Mouse (Mus musculus): Measurements from ENCODE around the gene Chka. TPM values are rescaled to one million over a fixed set of nuclear protein-coding genes. Genes with fewer than 3 reads are reported as not detected.

Chka gene
- polyA plus RNA-seq, 1 experiment from 2014 or later = 66.6 TPM

DNA sequence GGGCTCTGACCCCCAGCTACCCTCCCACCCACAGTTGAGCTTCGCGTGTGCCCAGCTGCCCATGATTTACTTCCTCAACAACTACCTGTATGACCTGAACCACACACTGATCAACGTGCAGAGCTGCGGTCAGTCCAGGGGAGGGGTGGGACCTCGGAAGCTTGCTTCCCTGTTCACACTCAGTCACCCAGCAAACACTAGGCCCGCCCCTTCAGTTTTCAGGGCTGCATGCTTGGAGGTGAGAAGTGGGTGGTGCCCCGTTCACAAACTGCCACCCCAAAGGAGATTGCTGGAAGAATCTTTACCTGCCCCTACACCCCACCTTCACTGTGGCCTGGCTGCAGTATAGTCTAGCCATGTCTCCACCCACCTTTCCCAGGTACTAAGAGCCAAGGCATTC lies 90.7 kb downstream of the Chka start:
- Histone ChIP-seq H3K27me3 (no peaks in the 10 kb centered on the region), H3K27ac (replicated peaks) (no peak overlapping the region), H3K9me3 (no peaks in the 10 kb centered on the region), H3K4me2 (no peak overlapping the region), H3K4me3 (no peak overlapping the region), H3K36me3 (no peaks in the 10 kb centered on the region), H3K9ac (no peak overlapping the region), H3K4me1 (replicated peaks) (no peaks in the 10 kb centered on the region)
- 85% methylated on average over 7 of the region's 7 CpGs for WGBS
- no peak for ATAC-seq (ENCODE audit: low FRiP score, low read depth)

DNA sequence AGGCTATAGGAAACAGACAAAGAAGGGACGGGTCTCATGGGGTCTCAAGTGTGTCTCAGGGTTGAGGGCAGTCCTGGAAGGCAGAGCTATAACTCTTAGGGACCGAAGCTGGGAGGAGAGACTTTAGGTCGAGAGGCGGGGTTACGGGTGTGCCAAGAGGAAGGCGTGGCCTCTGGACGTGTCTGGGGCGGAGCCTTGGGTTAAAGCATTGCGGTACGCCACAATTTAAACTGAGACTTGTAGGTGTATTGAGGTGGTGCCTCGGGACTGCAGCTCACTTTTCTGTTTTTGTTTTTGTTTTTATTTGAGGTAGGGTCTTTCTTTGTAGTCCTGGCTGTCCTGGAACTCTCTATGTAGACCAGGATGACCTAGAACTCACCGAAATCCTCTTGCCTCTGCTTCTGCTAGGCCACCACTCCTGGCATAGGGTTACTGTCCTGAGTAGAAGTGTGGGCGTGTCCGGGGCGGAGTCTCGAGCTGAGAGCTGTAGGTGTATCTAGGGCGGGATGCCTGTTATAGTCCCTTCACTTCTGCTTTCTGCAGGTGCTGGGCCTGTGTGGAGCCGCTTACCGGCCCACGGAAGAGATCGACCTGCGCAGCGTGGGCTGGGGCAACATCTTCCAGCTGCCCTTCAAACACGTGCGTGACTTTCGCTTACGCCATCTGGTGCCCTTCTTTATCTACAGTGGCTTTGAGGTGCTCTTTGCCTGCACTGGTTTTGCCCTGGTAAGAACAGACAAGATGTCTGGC lies 91.6 kb downstream of the Chka start:
- H3K9ac ChIP-seq = no peak overlapping the region
- 23% methylated on average over 27 of the region's 27 CpGs for WGBS
- no peak overlapping the region for H3K27ac ChIP-seq (replicated peaks)
- no peak for ATAC-seq (ENCODE audit: low FRiP score, low read depth)
- H3K4me1 ChIP-seq (replicated peaks) = no peaks in the 10 kb centered on the region
- no peak overlapping the region for H3K4me3 ChIP-seq
- H3K4me2 ChIP-seq = peak overlapping the region; percentile 14; the same call in 1 of the 2 replicates
- H3K9me3 ChIP-seq = no peaks in the 10 kb centered on the region
- no peaks in the 10 kb centered on the region for H3K36me3 ChIP-seq
- H3K27me3 ChIP-seq = no peaks in the 10 kb centered on the region

Other genes with a start within 250 kb of the Chka start
- gene Lrp5, start 165.2 kb upstream of the Chka start, polyA plus RNA-seq (2015; fragmentation: Nextera tagmentation; extraction: Ambion mirVana) = 1.4 TPM in 2 replicates
- gene 1810055G02Rik, start 143.5 kb upstream of the Chka start, polyA plus RNA-seq (2015; fragmentation: Nextera tagmentation; extraction: Ambion mirVana) = 39.3 and 41.4 TPM in 2 replicates
- 44.9 and 49.3 TPM in 2 replicates for gene Kmt5b, start 84.4 kb upstream of the Chka start, polyA plus RNA-seq (2015; fragmentation: Nextera tagmentation; extraction: Ambion mirVana)
- 16.4 and 16.8 TPM in 2 replicates for gene Tcirg1, start 55.4 kb downstream of the Chka start, polyA plus RNA-seq (2015; fragmentation: Nextera tagmentation; extraction: Ambion mirVana)
- 280 and 290 TPM in 2 replicates for gene Ndufs8, start 61.0 kb downstream of the Chka start, polyA plus RNA-seq (2015; fragmentation: Nextera tagmentation; extraction: Ambion mirVana)
- 2.7 and 3.0 TPM in 2 replicates for gene Aldh3b1, start 78.0 kb downstream of the Chka start, polyA plus RNA-seq (2015; fragmentation: Nextera tagmentation; extraction: Ambion mirVana)
- 11.9 and 14.0 TPM in 2 replicates for gene Unc93b1, start 83.4 kb downstream of the Chka start, polyA plus RNA-seq (2015; fragmentation: Nextera tagmentation; extraction: Ambion mirVana)
- gene Aldh3b3, start 106.9 kb downstream of the Chka start, polyA plus RNA-seq (2015; fragmentation: Nextera tagmentation; extraction: Ambion mirVana) = not detected in 2 replicates
- 0.18 and 0.27 TPM in 2 replicates for gene Aldh3b2, start 120.6 kb downstream of the Chka start, polyA plus RNA-seq (2015; fragmentation: Nextera tagmentation; extraction: Ambion mirVana)
- gene Acy3, start 134.8 kb downstream of the Chka start, polyA plus RNA-seq (2015; fragmentation: Nextera tagmentation; extraction: Ambion mirVana) = 2.5 and 3.0 TPM in 2 replicates
- 0.31 and 0.40 TPM in 2 replicates for gene Tbx10, start 141.0 kb downstream of the Chka start, polyA plus RNA-seq (2015; fragmentation: Nextera tagmentation; extraction: Ambion mirVana)
- 25.8 and 26.5 TPM in 2 replicates for gene Nudt8, start 148.8 kb downstream of the Chka start, polyA plus RNA-seq (2015; fragmentation: Nextera tagmentation; extraction: Ambion mirVana)
- gene Gm49405, start 148.9 kb downstream of the Chka start, polyA plus RNA-seq (2015; fragmentation: Nextera tagmentation; extraction: Ambion mirVana) = 5.1 and 5.5 TPM in 2 replicates
- 5.9 and 6.4 TPM in 2 replicates for gene Doc2g, start 151.5 kb downstream of the Chka start, polyA plus RNA-seq (2015; fragmentation: Nextera tagmentation; extraction: Ambion mirVana)
- gene Ndufv1, start 161.0 kb downstream of the Chka start, polyA plus RNA-seq (2015; fragmentation: Nextera tagmentation; extraction: Ambion mirVana) = 244 and 247 TPM in 2 replicates
- 534 and 573 TPM in 2 replicates for gene Gstp1, start 186.2 kb downstream of the Chka start, polyA plus RNA-seq (2015; fragmentation: Nextera tagmentation; extraction: Ambion mirVana)
- gene Gstp2, start 194.2 kb downstream of the Chka start, polyA plus RNA-seq (2015; fragmentation: Nextera tagmentation; extraction: Ambion mirVana) = 0.60 and 2.2 TPM in 2 replicates
- not detected in 2 replicates for gene Gstp3, start 207.8 kb downstream of the Chka start, polyA plus RNA-seq (2015; fragmentation: Nextera tagmentation; extraction: Ambion mirVana)
- not detected in 2 replicates for gene Cabp2, start 229.8 kb downstream of the Chka start, polyA plus RNA-seq (2015; fragmentation: Nextera tagmentation; extraction: Ambion mirVana)
- 82.5 and 92.5 TPM in 2 replicates for gene Cdk2ap2, start 245.4 kb downstream of the Chka start, polyA plus RNA-seq (2015; fragmentation: Nextera tagmentation; extraction: Ambion mirVana)
- gene Pitpnm1, start 248.2 kb downstream of the Chka start, polyA plus RNA-seq (2015; fragmentation: Nextera tagmentation; extraction: Ambion mirVana) = 74.3 and 81.1 TPM in 2 replicates